Mouse (Mus musculus): Measurements from ENCODE around the gene Gpr37l1. TPM values are rescaled to one million over a fixed set of nuclear protein-coding genes. Genes with fewer than 3 reads are reported as not detected.

The Gpr37l1 gene
- polyA plus RNA-seq, 1 experiment: 2.2 TPM

GRCm38 (mm10) chr1:135171984-135172383 is 4.5 kb upstream of the Gpr37l1 start:
- Histone ChIP-seq H3K4me3 (ENCODE audit: low read depth, low read length) (no peak overlapping the region), H3K36me3 (ENCODE audit: control insufficient read depth, insufficient read depth, low read length) (no peaks in the 10 kb centered on the region), H3K4me1 (ENCODE audit: control insufficient read depth, insufficient read depth, insufficient read length, low read length) (peaks cover 31% of the 10 kb centered on the region), H3K27ac (ENCODE audit: insufficient read depth, low read depth, low read length) (no peak overlapping the region), H3K27me3 (ENCODE audit: control insufficient read depth, insufficient read depth, low read length) (no peaks in the 10 kb centered on the region)
- no peak for TF ChIP-seq POLR2A (IDR thresholded peaks at IDR 0.05; ENCODE audit: low read depth, low read length)
- TF ChIP-seq CTCF (IDR thresholded peaks at IDR 0.05; ENCODE audit: extremely low read depth, insufficient read length, insufficient replicate concordance, low read depth, low read length): peak; percentile 58; the same call in 1 of the 2 replicates
- WGBS: 38% methylated on average over 6 of the region's 6 CpGs

GRCm38 (mm10) chr1:135171202-135171601 is 3.7 kb upstream of the Gpr37l1 start:
- TF ChIP-seq CTCF (IDR thresholded peaks at IDR 0.05; ENCODE audit: extremely low read depth, insufficient read length, insufficient replicate concordance, low read depth, low read length): no peak
- no peak for TF ChIP-seq POLR2A (IDR thresholded peaks at IDR 0.05; ENCODE audit: low read depth, low read length)
- no peak overlapping the region for H3K4me3 ChIP-seq (ENCODE audit: low read depth, low read length)
- WGBS: 81% methylated on average over 7 of the region's 7 CpGs

GRCm38 (mm10) chr1:135170299-135170698 is 2.8 kb upstream of the Gpr37l1 start:
- 51% methylated on average over 10 of the region's 10 CpGs for WGBS
- TF ChIP-seq CTCF (IDR thresholded peaks at IDR 0.05; ENCODE audit: extremely low read depth, insufficient read length, insufficient replicate concordance, low read depth, low read length): no peak
- Histone ChIP-seq H3K36me3 (ENCODE audit: control insufficient read depth, insufficient read depth, low read length) (no peaks in the 10 kb centered on the region), H3K4me1 (ENCODE audit: control insufficient read depth, insufficient read depth, insufficient read length, low read length) (peaks cover 26% of the 10 kb centered on the region), H3K27me3 (ENCODE audit: control insufficient read depth, insufficient read depth, low read length) (no peaks in the 10 kb centered on the region), H3K27ac (ENCODE audit: insufficient read depth, low read depth, low read length) (no peak overlapping the region), H3K4me3 (ENCODE audit: low read depth, low read length) (no peak overlapping the region)

More at GRCm38 (mm10) chr1:135171202-135171601, 3.7 kb upstream of the Gpr37l1 start:
- Histone ChIP-seq H3K27ac (ENCODE audit: insufficient read depth, low read depth, low read length) (no peak overlapping the region), H3K27me3 (ENCODE audit: control insufficient read depth, insufficient read depth, low read length) (no peaks in the 10 kb centered on the region), H3K36me3 (ENCODE audit: control insufficient read depth, insufficient read depth, low read length) (no peaks in the 10 kb centered on the region), H3K4me1 (ENCODE audit: control insufficient read depth, insufficient read depth, insufficient read length, low read length) (peaks cover 31% of the 10 kb centered on the region)

GRCm38 (mm10) chr1:135169556-135170224 is 2.2 kb upstream of the Gpr37l1 start:
- Histone ChIP-seq H3K27me3 (ENCODE audit: control insufficient read depth, insufficient read depth, low read length) (no peaks in the 10 kb centered on the region), H3K4me3 (ENCODE audit: low read depth, low read length) (no peak overlapping the region), H3K36me3 (ENCODE audit: control insufficient read depth, insufficient read depth, low read length) (no peaks in the 10 kb centered on the region), H3K4me1 (ENCODE audit: control insufficient read depth, insufficient read depth, insufficient read length, low read length) (peaks cover 23% of the 10 kb centered on the region), H3K27ac (ENCODE audit: insufficient read depth, low read depth, low read length) (no peak overlapping the region)
- TF ChIP-seq POLR2A (IDR thresholded peaks at IDR 0.05; ENCODE audit: low read depth, low read length): no peak
- no peak for TF ChIP-seq CTCF (IDR thresholded peaks at IDR 0.05; ENCODE audit: extremely low read depth, insufficient read length, insufficient replicate concordance, low read depth, low read length)
- WGBS: 29% methylated on average over 12 of the region's 12 CpGs

- WGBS: 73% methylated on average over 10 of the region's 10 CpGs
- H3K36me3 ChIP-seq (ENCODE audit: control insufficient read depth, insufficient read depth, low read length): no peaks in the 10 kb centered on the region
- no peak for TF ChIP-seq POLR2A (IDR thresholded peaks at IDR 0.05; ENCODE audit: low read depth, low read length)
- TF ChIP-seq CTCF (IDR thresholded peaks at IDR 0.05; ENCODE audit: extremely low read depth, insufficient read length, insufficient replicate concordance, low read depth, low read length): no peak
- no peak overlapping the region; the same call in 1 of the 2 replicates for H3K27ac ChIP-seq (ENCODE audit: insufficient read depth, low read depth, low read length)
- no peak overlapping the region for H3K4me3 ChIP-seq (ENCODE audit: low read depth, low read length)
- H3K27me3 ChIP-seq (ENCODE audit: control insufficient read depth, insufficient read depth, low read length): no peaks in the 10 kb centered on the region
- H3K4me1 ChIP-seq (ENCODE audit: control insufficient read depth, insufficient read depth, insufficient read length, low read length): peaks cover 23% of the 10 kb centered on the region
Measured at GRCm38 (mm10) chr1:135168453-135169200, 1.1 kb upstream of the Gpr37l1 start.

- no peaks in the 10 kb centered on the region for H3K4me1 ChIP-seq (ENCODE audit: control insufficient read depth, insufficient read depth, insufficient read length, low read length)
- WGBS: 87% methylated on average over 6 of the region's 6 CpGs
- H3K27ac ChIP-seq (ENCODE audit: insufficient read depth, low read depth, low read length): no peak overlapping the region
- no peaks in the 10 kb centered on the region for H3K36me3 ChIP-seq (ENCODE audit: control insufficient read depth, insufficient read depth, low read length)
- no peak for TF ChIP-seq POLR2A (IDR thresholded peaks at IDR 0.05; ENCODE audit: low read depth, low read length)
- TF ChIP-seq CTCF (IDR thresholded peaks at IDR 0.05; ENCODE audit: extremely low read depth, insufficient read length, insufficient replicate concordance, low read depth, low read length): no peak
- H3K27me3 ChIP-seq (ENCODE audit: control insufficient read depth, insufficient read depth, low read length): no peaks in the 10 kb centered on the region
- H3K4me3 ChIP-seq (ENCODE audit: low read depth, low read length): no peak overlapping the region
Measured at GRCm38 (mm10) chr1:135162720-135163119, 4.8 kb downstream of the Gpr37l1 start.

GRCm38 (mm10) chr1:135160411-135161050 is 7.0 kb downstream of the Gpr37l1 start:
- no peak overlapping the region for H3K4me3 ChIP-seq (ENCODE audit: low read depth, low read length)
- no peak for TF ChIP-seq CTCF (IDR thresholded peaks at IDR 0.05; ENCODE audit: extremely low read depth, insufficient read length, insufficient replicate concordance, low read depth, low read length)
- no peak for TF ChIP-seq POLR2A (IDR thresholded peaks at IDR 0.05; ENCODE audit: low read depth, low read length)
- H3K36me3 ChIP-seq (ENCODE audit: control insufficient read depth, insufficient read depth, low read length): peaks cover 10% of the 10 kb centered on the region
- no peak overlapping the region for H3K27ac ChIP-seq (ENCODE audit: insufficient read depth, low read depth, low read length)
- H3K27me3 ChIP-seq (ENCODE audit: control insufficient read depth, insufficient read depth, low read length): no peaks in the 10 kb centered on the region
- WGBS: 84% methylated on average over 13 of the region's 13 CpGs
- no peaks in the 10 kb centered on the region for H3K4me1 ChIP-seq (ENCODE audit: control insufficient read depth, insufficient read depth, insufficient read length, low read length)

Measured in small intestine, adult 2 months (tissue).